Mouse (Mus musculus) heart, embryonic 11.5 days (tissue): ENCODE results near the gene Ing5. TPM values are rescaled to one million over a fixed set of nuclear protein-coding genes. Genes with fewer than 3 reads are reported as not detected.
"Not testable (repeated sequence)": the region's sequence is repeated elsewhere in the genome, so short reads cannot be mapped to it uniquely, and the experiment has no call there.

ENCODE experiments used
- ATAC-seq: fragments of 200-750 bp; cut with Nextera tagmentation; replicated peaks from 2 replicates; pipeline ENCODE4 v1.8.0; 2017; ENCODE audit warnings: moderate library complexity; ENCODE audit not compliant: insufficient number of reproducible peaks, low FRiP score, low TSS enrichment
- H3K27ac ChIP-seq: fragments of 300-500 bp; sonication (generic); 2 replicates; pipeline ENCODE4 v1.5.1; 2014; ENCODE audit warnings: mild to moderate bottlenecking, low read depth, low read length
- H3K27me3 ChIP-seq: fragments of 300-500 bp; sonication (generic); 2 replicates; pipeline ENCODE4 v1.6.1; 2014; ENCODE audit warnings: mild to moderate bottlenecking, low read length, mixed read lengths; ENCODE audit not compliant: control insufficient read depth, insufficient read depth
- H3K36me3 ChIP-seq: fragments of 300-500 bp; sonication (generic); 2 replicates; pipeline ENCODE4 v1.6.1; 2014; ENCODE audit warnings: mild to moderate bottlenecking, low read length, moderate library complexity, mixed read lengths; ENCODE audit not compliant: control insufficient read depth, insufficient read depth
- H3K4me1 ChIP-seq: fragments of 300-500 bp; sonication (generic); 2 replicates; pipeline ENCODE4 v1.6.1; 2014; ENCODE audit warnings: low read length; ENCODE audit not compliant: control insufficient read depth, insufficient read depth
- H3K4me2 ChIP-seq: fragments of 300-500 bp; sonication (generic); 2 replicates; pipeline ENCODE4 v1.6.1; 2014; ENCODE audit warnings: mild to moderate bottlenecking, moderate library complexity
- H3K4me3 ChIP-seq: fragments of 300-500 bp; sonication (generic); 2 replicates; pipeline ENCODE4 v1.5.1; 2014; ENCODE audit warnings: low read depth, low read length
- H3K9ac ChIP-seq: fragments of 300-500 bp; sonication (generic); 2 replicates; pipeline ENCODE4 v1.6.1; 2014; ENCODE audit warnings: mild to moderate bottlenecking, low read depth, low read length, moderate library complexity
- H3K9me3 ChIP-seq: fragments of 300-500 bp; sonication (generic); replicated peaks from 2 replicates; pipeline ENCODE4 v1.6.1; 2016; ENCODE audit warnings: low read length; ENCODE audit not compliant: control insufficient read depth
- WGBS: fragments of 180-500 bp; shearing (Covaris S2); extraction: QIAGEN DNeasy Blood & Tissue Kit; methylation state at CpG from one replicate; pipeline ENCODE4 v1.1.7; 2014; ENCODE audit not compliant: insufficient replicate concordance; 5-methylcytosine and 5-hydroxymethylcytosine counted together
- polyA plus RNA-seq: library from polyadenylated mRNA; unstranded; fragments of >200 nt; fragmentation: Nextera tagmentation; extraction: Ambion mirVana; gene quantifications from 2 replicates; pipeline ENCODE4 v1.2.1, GENCODE M21; 2014

Gene Ing5
- polyA plus RNA-seq = 14.4 and 15.5 TPM in 2 replicates

DNA sequence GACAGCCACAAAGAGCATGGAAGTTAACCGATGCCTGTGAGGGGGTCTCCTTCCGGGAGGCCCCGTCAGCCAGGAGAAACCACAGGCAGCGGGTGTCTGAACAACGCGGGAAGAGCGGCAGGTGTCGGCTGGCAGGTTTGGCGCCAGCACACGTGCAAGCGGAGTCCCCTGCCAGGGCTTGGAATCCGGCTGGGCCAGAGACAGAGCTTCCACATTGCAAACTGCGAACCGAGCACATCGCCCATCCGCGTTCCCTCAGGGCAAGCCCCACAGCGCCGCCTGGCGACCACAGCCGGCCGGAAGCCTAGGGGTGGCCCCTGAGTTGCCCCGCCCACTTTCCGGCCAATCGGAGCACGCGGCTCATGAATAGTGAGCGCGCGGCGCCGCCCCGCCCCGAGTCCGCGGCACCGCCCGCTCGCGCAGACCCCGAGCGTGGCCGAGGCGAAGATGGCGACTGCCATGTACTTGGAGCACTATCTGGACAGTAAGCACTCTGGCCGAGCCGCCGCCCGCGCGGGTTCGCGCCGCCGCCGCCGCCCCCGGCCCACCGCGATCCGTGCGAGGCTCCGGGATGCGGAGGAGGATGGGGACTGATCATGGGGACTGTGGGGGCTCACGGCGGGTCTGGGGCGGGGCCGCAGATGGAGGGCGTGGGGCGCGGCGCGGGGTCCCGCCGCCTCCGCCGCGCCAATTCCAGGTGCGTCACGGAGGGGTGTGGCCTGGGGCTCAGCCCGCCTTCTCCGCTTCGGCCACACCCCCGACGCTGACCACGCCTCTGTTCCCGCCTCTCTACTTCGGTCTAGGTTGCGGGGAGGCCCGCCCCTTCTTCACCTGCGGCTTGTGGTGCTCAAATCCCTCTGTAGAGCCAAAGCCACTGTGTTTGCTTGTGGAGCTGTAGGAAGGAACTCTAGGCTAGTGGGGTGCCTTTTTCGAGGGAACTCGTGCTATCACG lies at the start of gene Ing5:
Ing5 (plus strand) TSS at position 410 of the 952 bp plus-strand sequence.
- H3K27me3 ChIP-seq = no peaks in the 10 kb centered on the region
- ATAC-seq = peak; percentile 90
- under 1% methylated on average over 75 of the region's 94 CpGs for WGBS
- H3K4me2 ChIP-seq = peak within 1 kb of the TSS; percentile 81
- H3K9ac ChIP-seq = peak within 1 kb of the TSS; percentile 91
- peaks cover 20% of the 10 kb centered on the region for H3K36me3 ChIP-seq
- peak within 1 kb of the TSS; percentile 97 for H3K27ac ChIP-seq
- no peaks in the 10 kb centered on the region for H3K9me3 ChIP-seq
- peaks cover 18% of the 10 kb centered on the region for H3K4me1 ChIP-seq
- peak within 1 kb of the TSS; percentile 75 for H3K4me3 ChIP-seq

DNA sequence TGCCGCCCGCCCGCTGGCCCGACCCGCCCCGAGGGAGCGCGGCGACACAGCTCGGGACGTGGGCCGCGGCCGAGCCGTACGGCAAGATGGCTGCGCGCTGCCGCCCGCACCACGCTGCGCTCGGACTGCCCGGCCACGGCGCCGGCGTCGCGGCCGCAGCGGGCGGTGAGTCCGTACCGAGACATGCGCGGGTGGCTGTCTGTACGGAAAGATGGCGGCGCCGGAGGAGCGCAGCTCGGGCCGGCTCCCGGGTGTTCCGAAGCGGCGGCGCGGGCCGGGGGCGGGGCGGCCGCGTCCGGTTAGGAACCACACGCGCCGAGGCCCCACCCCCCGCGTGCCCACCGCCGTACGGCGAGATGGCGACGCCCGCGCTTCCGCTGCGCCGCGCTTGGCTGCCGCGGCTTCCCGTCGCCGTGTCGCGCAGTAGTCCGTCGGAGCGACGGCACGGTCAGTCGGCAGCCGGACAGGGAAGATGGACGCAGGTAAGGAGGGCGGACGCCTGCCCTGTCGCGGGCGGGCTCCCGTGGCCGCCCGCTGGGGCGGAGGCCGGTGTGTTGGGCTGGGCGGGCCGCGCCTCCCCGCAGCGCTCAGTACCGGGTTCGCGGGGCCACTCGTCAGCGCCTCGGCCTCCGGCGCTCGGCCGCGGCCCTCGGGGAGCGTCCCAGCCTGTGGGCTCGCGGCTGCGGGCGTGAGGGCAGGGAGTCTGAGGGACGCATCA lies 49.0 kb upstream of the Ing5 start, which contains the start of gene Thap4:
Thap4 (minus strand) TSS at position 292 of the 718 bp plus-strand sequence.
- Histone ChIP-seq H3K9ac (peak within 1 kb of the TSS; percentile 88), H3K27ac (peak within 1 kb of the TSS; percentile 88), H3K27me3 (no peaks in the 10 kb centered on the region), H3K4me1 (peaks cover 7% of the 10 kb centered on the region), H3K9me3 (no peaks in the 10 kb centered on the region), H3K36me3 (peaks cover 9% of the 10 kb centered on the region), H3K4me2 (peak within 1 kb of the TSS; percentile 77), H3K4me3 (peak within 1 kb of the TSS; percentile 78)
- WGBS = 0% methylated on average over 83 of the region's 121 CpGs
- ATAC-seq = peak; percentile 91

DNA sequence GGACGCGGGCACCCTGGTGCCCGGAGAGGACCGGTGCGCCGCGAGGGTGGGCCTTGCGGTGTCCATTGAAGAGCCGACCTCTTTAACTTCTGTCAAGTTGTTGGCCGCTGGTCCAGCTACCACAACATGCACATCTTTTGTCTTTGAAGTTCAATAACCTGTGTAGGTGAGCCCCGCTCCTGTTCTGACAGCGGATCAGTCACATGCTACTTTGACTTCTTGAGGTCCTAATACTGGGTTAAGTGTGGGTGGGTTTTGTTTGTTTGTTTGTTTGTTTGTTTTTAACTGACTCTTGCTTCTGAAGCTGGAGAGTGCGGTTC lies 48.5 kb upstream of the Ing5 start:
- no peak for ATAC-seq
- Histone ChIP-seq H3K4me3 (peak overlapping the region; percentile 78), H3K36me3 (peaks cover 4% of the 10 kb centered on the region), H3K9me3 (no peaks in the 10 kb centered on the region), H3K4me1 (peaks cover 7% of the 10 kb centered on the region), H3K27ac (peak overlapping the region; percentile 88), H3K9ac (peak overlapping the region; percentile 88), H3K4me2 (peak overlapping the region; percentile 77), H3K27me3 (no peaks in the 10 kb centered on the region)
- WGBS = under 1% methylated on average over 13 of the region's 13 CpGs

DNA sequence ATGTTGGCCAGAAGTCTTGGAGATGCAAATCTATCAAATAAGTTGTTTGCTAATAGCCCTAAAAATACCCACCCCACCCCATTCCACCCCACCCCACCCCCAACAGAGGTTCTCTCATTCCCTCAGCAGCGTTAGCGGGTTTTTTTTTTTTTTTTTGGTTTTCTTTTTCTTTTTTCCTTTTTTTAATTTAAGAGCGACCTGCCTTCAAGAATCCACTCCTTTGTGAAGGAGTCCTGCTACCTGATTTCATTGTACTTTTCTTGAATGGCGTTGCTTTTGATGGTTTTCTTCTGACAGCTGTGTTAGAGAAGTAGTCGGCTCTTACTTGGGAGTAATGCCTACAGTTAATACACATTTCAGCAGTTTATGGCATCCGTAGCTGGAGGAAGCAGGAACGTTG lies 48.1 kb upstream of the Ing5 start:
- H3K9ac ChIP-seq = peak overlapping the region; percentile 88
- 30% methylated on average over 7 of the region's 7 CpGs for WGBS
- no peak for ATAC-seq
- peak overlapping the region; percentile 77 for H3K4me2 ChIP-seq
- no peaks in the 10 kb centered on the region for H3K36me3 ChIP-seq
- peaks cover 7% of the 10 kb centered on the region for H3K4me1 ChIP-seq
- peak overlapping the region; percentile 78 for H3K4me3 ChIP-seq
- no peaks in the 10 kb centered on the region for H3K9me3 ChIP-seq
- no peak overlapping the region for H3K27ac ChIP-seq
- H3K27me3 ChIP-seq = no peaks in the 10 kb centered on the region

DNA sequence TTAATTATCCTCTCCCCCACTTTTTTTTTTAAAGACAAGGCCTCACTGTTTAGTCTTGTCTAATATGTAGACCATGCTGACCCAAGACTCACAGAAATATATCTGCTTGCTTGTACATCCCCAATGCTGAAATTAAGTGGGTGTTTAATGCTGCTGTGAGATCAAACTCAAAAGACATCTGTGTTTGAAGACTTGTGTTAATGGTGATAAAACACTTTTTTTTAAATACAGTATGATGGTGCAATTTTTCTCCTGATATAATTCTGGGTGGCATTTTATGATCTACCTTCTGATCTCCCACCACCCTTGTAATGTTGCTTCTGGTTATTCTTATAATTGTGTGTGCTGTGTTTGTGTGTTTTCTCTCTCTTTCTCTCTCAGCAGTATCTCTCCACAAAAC lies 47.6 kb upstream of the Ing5 start:
- H3K36me3 ChIP-seq = no peaks in the 10 kb centered on the region
- H3K27ac ChIP-seq = no peak overlapping the region
- no peak for ATAC-seq
- peaks cover 7% of the 10 kb centered on the region for H3K4me1 ChIP-seq
- H3K4me3 ChIP-seq = peak overlapping the region; percentile 78
- H3K27me3 ChIP-seq = no peaks in the 10 kb centered on the region
- no peak overlapping the region for H3K9ac ChIP-seq
- peak overlapping the region; percentile 77; the same call in 1 of the 2 replicates for H3K4me2 ChIP-seq
- H3K9me3 ChIP-seq = no peaks in the 10 kb centered on the region

DNA sequence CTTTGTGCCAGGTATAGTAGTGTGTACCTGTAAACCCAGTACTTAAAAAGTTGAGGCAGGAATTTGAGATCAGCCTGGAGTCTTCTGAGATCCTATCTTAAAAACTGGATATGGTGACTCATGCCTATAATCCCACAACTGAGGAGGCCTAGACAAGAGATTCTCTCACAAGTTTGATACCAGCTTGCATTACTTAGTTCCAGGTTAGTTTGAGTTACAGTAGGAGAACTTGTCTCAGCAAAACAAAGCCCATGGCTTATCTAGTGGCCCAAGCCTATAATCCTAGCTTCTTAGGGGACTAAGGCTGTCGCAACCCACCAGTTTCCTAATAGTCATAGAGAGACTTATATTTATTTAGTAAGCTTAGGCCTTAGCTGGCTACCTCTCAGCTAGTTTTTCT lies 43.7 kb upstream of the Ing5 start:
- no peak overlapping the region for H3K27ac ChIP-seq

DNA sequence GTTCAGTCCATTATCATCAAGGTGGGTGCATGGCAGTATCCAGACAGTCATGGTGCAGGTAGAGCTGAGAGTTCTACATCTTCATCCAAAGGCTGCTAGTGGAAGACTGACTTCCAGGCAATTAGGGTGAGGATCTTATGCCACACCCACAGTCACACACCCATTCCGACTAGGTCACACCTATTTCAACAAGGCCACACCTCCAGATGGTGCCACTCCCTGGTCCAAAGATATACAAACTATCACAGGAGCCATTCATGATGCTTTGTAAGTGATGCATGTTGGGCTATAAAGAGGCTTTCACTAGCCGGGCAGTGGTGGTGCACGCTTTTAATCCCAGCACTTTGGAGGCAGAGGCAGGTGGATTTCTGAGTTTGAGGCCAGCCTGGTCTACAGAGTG lies 40.2 kb upstream of the Ing5 start:
- 82% methylated on average over 3 of the region's 3 CpGs for WGBS
- H3K27ac ChIP-seq, H3K9me3 ChIP-seq, H3K4me2 ChIP-seq, ATAC-seq, H3K4me1 ChIP-seq, H3K27me3 ChIP-seq, H3K9ac ChIP-seq, H3K4me3 ChIP-seq, H3K36me3 ChIP-seq: not testable (repeated sequence)

More for the DNA sequence above, 43.7 kb upstream of the Ing5 start:
- Histone ChIP-seq H3K9me3 (no peaks in the 10 kb centered on the region), H3K27me3 (no peaks in the 10 kb centered on the region), H3K4me1 (peaks cover 3% of the 10 kb centered on the region; the same call in 1 of the 2 replicates), H3K9ac (no peak overlapping the region), H3K4me3 (no peak overlapping the region), H3K4me2 (no peak overlapping the region), H3K36me3 (no peaks in the 10 kb centered on the region)
- 90% methylated on average over 1 of the region's 1 CpGs for WGBS
- no peak for ATAC-seq

DNA sequence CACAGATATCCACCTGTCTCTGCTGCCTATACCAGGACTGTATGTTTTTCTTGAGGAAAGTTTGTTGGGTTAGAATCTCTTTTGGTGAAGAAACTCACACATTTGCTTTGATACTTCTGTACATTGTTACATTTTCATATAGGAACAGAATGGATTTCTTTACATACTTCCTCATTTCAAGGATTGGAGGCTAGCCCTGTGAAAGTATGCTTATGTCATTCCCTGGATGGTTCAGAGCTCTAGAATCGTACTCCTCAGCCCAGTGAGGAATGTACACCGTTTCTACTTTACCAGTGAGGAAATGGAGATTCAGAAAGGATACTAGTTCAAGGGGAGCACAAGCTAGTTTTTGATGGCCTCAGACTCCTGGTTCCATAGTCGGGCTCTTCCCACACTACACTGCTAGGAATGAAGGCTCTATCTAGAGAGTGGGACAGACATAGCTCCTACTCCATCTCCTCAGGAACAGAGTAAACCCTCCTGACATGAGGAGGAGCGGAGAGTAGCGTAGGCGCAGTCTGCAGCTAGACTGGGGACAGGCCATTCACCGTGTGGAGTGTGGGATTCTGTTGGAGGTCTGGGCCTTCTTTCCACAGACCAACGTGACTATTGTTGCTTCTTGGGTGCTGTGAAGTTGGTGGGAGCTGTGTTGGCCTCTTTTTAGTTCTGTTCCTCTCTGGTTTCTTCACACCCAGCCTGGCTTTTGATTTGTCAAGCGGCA lies 38.7 kb upstream of the Ing5 start:
- Histone ChIP-seq H3K4me2 (no peak overlapping the region), H3K27me3 (no peaks in the 10 kb centered on the region), H3K4me3 (no peak overlapping the region), H3K9me3 (no peaks in the 10 kb centered on the region), H3K9ac (no peak overlapping the region), H3K27ac (no peak overlapping the region), H3K4me1 (no peaks in the 10 kb centered on the region), H3K36me3 (no peaks in the 10 kb centered on the region)
- WGBS = 90% methylated on average over 9 of the region's 9 CpGs
- no peak for ATAC-seq
